Mouse (Mus musculus): Measurements from ENCODE around the gene Cnih2.

Gene Cnih2

DNA sequence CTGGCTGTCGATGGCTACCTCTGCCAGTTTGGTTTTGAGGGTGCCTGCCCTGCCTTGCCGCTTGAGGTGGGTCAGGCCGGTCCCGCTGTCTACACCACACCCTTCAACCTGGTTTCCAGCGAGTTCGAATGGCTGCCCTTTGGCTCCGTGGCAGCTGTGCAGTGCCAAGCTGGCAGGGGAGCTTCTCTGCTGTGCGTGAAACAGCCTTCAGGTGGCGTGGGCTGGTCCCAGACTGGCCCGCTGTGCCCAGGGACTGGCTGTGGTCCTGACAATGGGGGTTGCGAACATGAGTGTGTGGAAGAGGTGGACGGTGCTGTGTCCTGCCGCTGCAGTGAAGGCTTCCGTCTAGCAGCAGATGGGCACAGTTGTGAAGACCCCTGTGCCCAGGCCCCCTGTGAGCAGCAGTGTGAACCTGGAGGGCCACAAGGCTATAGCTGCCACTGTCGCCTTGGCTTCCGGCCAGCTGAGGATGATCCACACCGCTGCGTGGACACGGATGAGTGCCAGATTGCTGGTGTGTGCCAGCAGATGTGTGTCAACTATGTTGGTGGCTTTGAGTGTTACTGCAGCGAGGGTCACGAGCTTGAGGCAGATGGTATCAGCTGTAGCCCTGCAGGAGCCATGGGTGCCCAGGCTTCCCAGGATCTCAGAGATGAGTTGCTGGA lies 29.6 kb downstream of the Cnih2 start:
- in situ Hi-C loops (cut with MboI; ENCODE audit: low sequenced_read_pairs), result no loop called here

GRCm38 (mm10) chr19:5067867-5068569 lies 30.3 kb downstream of the Cnih2 start, which contains the start of gene Cd248:
TSS of gene Cd248 (plus strand) at chr19:5068078.
- in situ Hi-C loops (cut with MboI; ENCODE audit: low sequenced_read_pairs), result no loop called here

DNA sequence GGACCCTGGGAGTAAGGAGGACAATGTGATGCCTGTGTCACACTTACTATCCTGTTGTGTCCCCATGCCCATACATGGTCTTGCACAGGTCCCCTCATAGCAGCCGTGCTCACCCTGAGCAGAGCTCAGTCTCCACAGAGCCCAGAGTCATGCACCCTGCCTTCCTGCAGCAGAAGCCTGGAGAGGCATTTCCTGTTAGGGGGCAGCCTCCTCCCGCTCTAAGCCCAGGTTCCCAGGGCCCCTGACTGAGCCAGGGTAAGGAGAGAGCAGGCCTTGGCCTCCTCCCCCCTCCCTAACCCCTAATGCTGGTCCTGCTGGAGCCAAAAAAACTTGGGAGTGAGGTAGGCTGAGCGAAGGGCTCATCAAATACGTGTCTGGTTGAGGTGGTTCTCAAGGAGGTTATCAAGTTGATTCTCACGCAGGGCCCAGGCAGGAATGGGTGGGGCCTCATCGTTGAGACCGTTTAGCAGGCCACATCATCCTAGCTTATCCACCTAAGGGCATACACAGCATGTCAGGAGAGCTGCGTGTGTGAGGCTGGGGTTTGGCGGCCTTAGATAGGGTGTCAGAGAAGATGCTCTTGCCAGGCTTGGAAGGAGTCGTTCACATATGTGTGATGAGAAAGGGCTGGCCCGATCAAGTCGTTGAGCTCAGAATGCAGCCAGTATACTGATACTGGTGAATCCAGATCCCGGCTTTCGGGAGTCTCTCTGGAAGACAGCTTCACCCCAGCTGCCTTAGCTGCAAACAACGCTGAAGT lies 31.1 kb downstream of the Cnih2 start:
- in situ Hi-C loops (cut with MboI; ENCODE audit: low sequenced_read_pairs), result no loop called here

- in situ Hi-C loops (cut with MboI; ENCODE audit: low sequenced_read_pairs), result no loop called here
Measured at GRCm38 (mm10) chr19:5065104-5065503, 33.2 kb downstream of the Cnih2 start.

DNA sequence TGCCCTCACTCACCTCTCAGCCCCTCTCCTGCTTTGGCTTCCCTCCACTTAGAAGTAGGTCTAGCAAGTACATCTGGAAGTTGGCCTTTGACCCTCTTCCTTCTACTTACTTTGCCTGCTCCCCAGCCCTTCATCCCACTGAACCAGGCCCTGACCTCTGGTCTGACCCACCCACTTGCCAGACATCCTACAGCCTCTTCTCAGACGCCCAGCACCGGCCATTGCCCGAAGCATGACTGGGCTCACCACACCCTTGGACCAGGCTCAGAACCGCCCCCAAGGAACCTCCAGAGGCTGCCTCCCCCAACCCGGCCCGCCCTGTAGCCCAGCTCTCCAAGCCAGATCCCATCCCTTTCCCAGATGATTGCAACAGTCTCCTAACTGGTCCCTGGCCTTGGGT lies 35.9 kb downstream of the Cnih2 start:
- in situ Hi-C loops (cut with MboI; ENCODE audit: low sequenced_read_pairs), result no loop called here

GRCm38 (mm10) chr19:5062041-5062440 lies 36.3 kb downstream of the Cnih2 start:
- in situ Hi-C loops (cut with MboI; ENCODE audit: low sequenced_read_pairs), result no loop called here

GRCm38 (mm10) chr19:5060365-5061330 lies 37.7 kb downstream of the Cnih2 start:
- in situ Hi-C loops (cut with MboI; ENCODE audit: low sequenced_read_pairs), result no loop called here

DNA sequence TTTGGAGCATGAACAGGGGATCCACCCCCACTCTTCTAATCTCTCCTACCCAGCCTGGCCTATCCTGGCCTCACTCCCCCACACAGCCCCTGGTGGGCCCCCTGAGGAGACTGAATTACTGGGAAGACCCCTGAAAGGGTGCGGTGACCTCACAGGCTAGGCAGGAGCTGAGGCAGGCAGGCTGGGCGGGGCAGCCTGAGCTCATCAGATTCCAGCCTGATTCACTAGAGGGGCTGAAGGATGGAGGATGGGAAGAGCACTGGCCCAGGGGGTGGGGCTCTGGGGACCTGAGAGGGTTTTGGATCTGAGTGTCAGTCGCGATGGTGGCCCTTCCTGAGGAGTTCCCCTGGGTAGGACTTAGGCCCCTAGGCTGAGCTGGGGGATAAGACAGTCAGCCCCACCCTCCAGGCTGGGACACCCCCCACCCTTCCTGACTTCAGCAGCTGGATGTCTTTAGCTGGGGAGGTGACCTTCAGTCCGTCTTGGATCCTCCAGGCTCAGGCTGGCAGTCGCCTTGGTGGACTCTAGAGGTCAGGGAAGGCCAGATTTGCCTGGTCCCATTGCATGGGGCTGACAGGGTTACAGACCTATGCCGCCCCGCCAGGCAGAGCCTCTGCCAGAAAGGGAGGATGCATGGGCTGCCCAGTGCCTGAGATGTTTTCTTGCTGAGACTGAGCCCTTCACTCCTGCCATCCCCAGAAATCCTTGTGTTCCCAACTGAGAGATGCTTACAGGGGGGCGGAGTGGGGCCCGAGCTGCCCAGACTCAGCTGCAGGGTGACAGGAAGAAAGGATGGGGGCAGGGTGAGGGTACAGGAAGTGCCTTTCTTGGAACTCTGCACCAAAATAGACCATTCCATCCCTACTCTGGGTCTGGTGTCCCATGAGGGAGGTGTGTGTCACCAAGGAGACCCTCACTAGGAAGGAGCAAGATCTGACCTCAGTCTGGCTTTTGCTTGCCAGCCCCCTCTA lies 39.2 kb downstream of the Cnih2 start:
- in situ Hi-C loops (cut with MboI; ENCODE audit: low sequenced_read_pairs), result no loop called here

DNA sequence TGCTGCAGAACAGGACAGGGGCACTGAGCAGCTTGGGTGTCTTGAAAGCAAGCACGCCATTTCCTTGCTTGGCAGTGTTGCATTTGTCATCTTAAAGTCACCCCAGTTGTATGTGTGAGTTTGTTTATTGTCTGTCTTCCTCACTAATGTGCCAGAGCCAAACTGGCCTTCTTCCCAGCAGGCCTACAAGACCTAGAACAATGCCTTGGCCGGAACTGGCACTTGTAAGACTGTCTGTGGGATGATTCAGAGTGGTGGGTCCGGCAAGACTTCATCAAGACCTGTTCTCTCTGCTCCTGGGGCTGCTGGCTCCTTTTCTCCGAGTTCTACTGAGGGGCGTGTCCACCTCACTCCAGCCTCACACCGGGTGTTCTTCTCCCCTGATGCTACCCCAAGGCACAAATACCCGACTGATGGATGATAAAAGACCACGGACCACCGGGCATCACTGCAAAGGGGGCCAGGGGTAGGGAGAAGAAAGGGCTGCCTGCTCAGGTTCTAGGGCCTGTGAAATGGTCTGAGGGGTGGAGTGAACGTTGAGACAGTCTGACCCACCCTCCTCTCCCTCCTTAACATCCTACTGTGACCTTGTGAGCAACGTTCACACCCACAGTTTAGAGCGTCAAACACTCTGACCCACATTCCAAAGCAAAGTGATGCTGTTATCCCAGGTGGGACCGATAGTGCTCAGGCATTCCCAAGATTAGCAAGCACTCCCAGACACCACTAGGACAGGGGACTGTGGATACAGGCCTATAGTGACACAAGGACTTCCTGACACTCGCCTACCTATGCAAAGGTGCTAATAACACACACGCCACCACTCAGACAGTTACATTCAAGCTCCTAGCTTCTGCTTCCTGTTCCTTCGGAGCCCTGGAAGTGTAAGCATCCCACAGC lies 40.2 kb downstream of the Cnih2 start:
- in situ Hi-C loops (cut with MboI; ENCODE audit: low sequenced_read_pairs), result no loop called here

DNA sequence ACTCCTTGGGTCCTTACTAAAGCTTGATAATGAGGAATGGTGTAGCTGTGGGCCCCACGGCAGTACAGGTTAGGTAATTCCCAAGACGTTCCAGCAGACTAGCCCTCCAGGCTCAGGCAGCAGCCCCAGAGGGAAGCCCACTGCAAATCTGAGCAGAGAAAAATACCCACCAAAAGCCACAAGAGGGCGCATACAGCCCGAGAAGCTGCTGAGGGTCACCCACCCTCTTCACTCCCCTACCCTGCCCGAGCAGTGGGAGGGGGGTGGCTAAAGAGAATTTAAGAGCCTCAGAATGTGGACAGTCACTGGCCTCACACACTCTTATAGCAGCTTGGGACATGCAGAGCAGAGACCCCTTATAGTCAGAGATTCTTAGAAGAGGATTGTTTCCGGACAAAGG lies 42.1 kb downstream of the Cnih2 start:
- in situ Hi-C loops (cut with MboI; ENCODE audit: low sequenced_read_pairs), result no loop called here

- in situ Hi-C loops (cut with MboI; ENCODE audit: low sequenced_read_pairs), result no loop called here
Measured at GRCm38 (mm10) chr19:5053909-5054308, 44.4 kb downstream of the Cnih2 start.

DNA sequence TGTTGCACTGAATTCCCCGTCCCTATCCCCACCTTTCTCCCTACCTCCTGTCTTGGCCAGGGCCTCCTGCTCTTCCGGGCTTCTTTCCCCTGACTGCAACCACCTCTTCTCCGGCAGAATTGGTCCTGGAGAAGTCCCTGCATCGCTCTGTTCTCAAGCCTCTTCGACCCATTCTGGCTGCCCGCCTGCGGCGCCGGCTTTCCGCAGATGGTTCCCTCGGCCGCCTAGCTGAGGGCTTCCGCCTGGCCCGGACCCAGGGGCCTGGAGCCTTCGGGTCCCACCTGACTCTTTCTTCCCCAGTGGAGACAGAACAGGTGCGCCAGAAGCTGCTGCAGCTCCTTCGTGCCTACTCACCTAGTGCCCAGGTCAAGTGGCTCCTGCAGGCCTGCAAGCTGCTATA lies 45.5 kb downstream of the Cnih2 start:
- in situ Hi-C loops (cut with MboI; ENCODE audit: low sequenced_read_pairs), result no loop called here

GRCm38 (mm10) chr19:5052166-5052822 lies 46.0 kb downstream of the Cnih2 start:
- in situ Hi-C loops (cut with MboI; ENCODE audit: low sequenced_read_pairs), result no loop called here

DNA sequence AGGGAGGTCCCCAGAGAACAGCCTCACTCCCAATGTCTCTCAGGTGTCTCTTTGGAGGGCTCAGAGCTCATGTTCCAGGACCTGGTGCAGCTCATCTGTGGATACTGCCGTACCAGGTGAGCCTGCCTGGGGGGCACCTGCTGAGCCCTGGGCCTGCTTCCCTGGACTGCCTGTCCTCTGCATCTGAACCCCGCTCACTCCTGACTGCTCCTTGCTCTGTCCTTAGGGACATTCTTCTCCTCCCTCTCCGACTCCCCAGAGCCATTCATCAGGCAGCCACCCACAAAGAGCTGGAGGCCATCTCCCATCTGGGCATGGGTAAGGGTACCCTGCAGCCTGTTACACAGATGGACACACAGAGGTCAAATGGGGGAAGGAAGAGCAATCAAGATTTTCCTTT lies 46.8 kb downstream of the Cnih2 start:
- in situ Hi-C loops (cut with MboI; ENCODE audit: low sequenced_read_pairs), result no loop called here

- in situ Hi-C loops (cut with MboI; ENCODE audit: low sequenced_read_pairs), result no loop called here
Measured at GRCm38 (mm10) chr19:5051031-5051430, 47.3 kb downstream of the Cnih2 start.

DNA sequence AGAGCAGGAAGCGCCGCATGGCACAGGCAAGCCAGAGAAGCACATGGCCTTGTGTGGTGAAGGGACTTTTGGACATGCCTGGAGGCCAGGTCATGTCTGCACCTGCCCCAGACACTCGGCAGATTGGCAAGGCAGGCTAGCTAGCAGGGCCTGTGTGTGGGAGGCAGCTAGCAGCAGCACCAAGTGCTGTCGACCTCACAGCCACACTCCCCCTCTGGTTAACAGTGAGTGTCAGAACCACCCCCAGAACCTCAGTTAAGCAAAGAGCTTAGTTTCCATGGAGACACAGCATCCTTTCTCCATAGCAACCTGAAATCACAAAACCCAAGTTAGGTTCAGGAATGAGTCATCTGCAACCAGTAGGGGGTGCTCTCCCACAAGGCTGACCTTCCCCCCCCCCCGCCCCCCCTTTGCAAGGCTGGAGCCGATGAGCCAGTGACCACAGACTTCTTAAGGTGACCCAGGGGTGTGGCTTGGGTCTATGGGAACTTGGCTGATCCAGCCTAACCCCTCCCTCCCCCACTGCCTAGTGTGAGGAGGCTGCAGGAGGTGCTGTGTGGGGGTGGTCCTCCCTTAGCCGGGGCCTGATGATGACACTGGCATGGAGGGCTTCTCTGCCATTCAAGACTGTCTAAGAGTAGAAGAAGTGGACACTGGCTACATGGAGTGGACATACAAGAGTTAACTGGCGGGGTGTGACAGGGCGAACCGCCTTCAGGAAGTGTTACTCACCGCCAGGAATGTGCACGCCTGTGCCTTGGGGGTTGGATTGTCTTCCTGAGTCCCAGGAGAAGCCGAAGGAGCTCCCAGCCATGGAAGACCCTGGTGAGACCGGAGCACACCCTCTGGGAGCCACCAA lies 48.0 kb downstream of the Cnih2 start, which contains the start of gene Rin1:
TSS of gene Rin1 (plus strand) at position 435 of the 859 bp plus-strand sequence.
- in situ Hi-C loops (cut with MboI; ENCODE audit: low sequenced_read_pairs), result no loop called here

GRCm38 (mm10) chr19:5049325-5049724 lies 49.0 kb downstream of the Cnih2 start:
- in situ Hi-C loops (cut with MboI; ENCODE audit: low sequenced_read_pairs), result no loop called here

All from CH12F3 (cell line).